Mouse (Mus musculus): ENCODE measurements around the gene Pla2g2f.

DNA sequence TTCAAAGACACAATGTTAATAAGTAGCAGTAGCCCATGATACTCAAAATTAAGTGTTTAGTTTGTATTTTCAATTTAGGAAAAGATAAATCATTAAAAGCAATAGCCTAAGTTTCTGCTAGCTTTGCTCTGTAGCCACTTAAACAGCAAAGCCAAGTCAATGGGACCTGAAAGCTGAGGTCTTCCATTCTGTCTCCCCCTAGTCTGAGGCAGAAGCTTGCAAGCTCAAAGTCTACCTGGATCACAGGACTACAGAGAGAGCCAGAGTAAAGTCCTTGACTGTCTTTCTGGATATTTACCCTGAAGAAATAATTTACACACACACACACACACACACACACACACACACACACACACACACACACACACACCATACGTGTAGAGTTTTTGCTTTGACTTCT, 43.2 kb downstream of the Pla2g2f start:
- TF ChIP-seq CTCF (IDR thresholded peaks at IDR 0.05; ENCODE audit: borderline replicate concordance, insufficient read depth, low read depth, low read length) (no peak), POLR2A (IDR thresholded peaks at IDR 0.05; ENCODE audit: borderline replicate concordance, insufficient read depth, low read length) (no peak)
